Mouse (Mus musculus) liver, adult 2 months (tissue): ENCODE data around the gene Msmb.

Experiments used
- CTCF ChIP-seq: fragments of 200-500 bp; IDR thresholded peaks from 2 replicates; pipeline ENCODE4 v1.5.1; 2011; ENCODE audit warnings: low read depth, low read length, control low read depth
- POLR2A ChIP-seq: fragments of 200-500 bp; IDR thresholded peaks from 2 replicates; pipeline ENCODE4 v1.6.1; 2011; ENCODE audit warnings: low read length, control low read depth; ENCODE audit not compliant: insufficient read depth; ENCODE audit errors: extremely low read depth

- no peak for TF ChIP-seq POLR2A
- TF ChIP-seq CTCF, result no peak
Observed at GRCm38 (mm10) chr14:32164173-32165051, 22.6 kb downstream of the Msmb start.
